Mouse (Mus musculus) hindbrain, embryonic 10.5 days (tissue): ENCODE results near the gene Trim24. TPM values are rescaled to one million over a fixed set of nuclear protein-coding genes. Genes with fewer than 3 reads are reported as not detected.
A peak's percentile ranks its signal among the peaks of the same experiment; 100 is the strongest.

Experiments used
- DNase-seq: peaks from one replicate; pipeline ENCODE4 v3.0.0-alpha.2; 2017; ENCODE audit warnings: low spot score
- H3K27ac ChIP-seq: fragments of 300-500 bp; sonication (generic); 2 replicates; pipeline ENCODE4 v1.5.1; 2016; ENCODE audit warnings: mild to moderate bottlenecking, moderate library complexity
- H3K27me3 ChIP-seq: fragments of 300-500 bp; sonication (generic); 2 replicates; pipeline ENCODE4 v1.6.1; 2016; ENCODE audit warnings: mild to moderate bottlenecking; ENCODE audit not compliant: poor library complexity, insufficient read depth, severe bottlenecking
- H3K36me3 ChIP-seq: fragments of 300-500 bp; sonication (generic); 2 replicates; pipeline ENCODE4 v1.6.1; 2016; ENCODE audit warnings: mild to moderate bottlenecking, moderate library complexity
- H3K4me1 ChIP-seq: fragments of 300-500 bp; sonication (generic); replicated peaks from 2 replicates; pipeline ENCODE4 v1.6.1; 2016; ENCODE audit warnings: mild to moderate bottlenecking
- H3K4me3 ChIP-seq: fragments of 300-500 bp; sonication (generic); 2 replicates; pipeline ENCODE4 v1.5.1; 2016; ENCODE audit warnings: mild to moderate bottlenecking, moderate library complexity
- H3K9me3 ChIP-seq: fragments of 300-500 bp; sonication (generic); 2 replicates; pipeline ENCODE4 v1.6.1; 2016; ENCODE audit warnings: mild to moderate bottlenecking, moderate library complexity
- WGBS: fragments of 180-500 bp; shearing (Covaris S2); methylation state at CpG from one replicate; pipeline ENCODE4 v1.1.7; 2016; 5-methylcytosine and 5-hydroxymethylcytosine counted together
- polyA plus RNA-seq: library from polyadenylated mRNA; unstranded; fragments of >200 nt; fragmentation: Nextera tagmentation; extraction: Ambion mirVana; gene quantifications from 2 replicates; pipeline ENCODE4 v1.2.1, GENCODE M21; 2016

The Trim24 gene
- polyA plus RNA-seq, 1 experiment from 2014 or later, result 22.5 TPM

GRCm38 (mm10) chr6:38007459-38007858, 136.8 kb downstream of the Trim24 start:
- Histone ChIP-seq H3K9me3 (no peaks in the 10 kb centered on the region), H3K36me3 (no peaks in the 10 kb centered on the region), H3K27me3 (no peaks in the 10 kb centered on the region), H3K4me3 (no peak overlapping the region), H3K4me1 (0 out of 2 replicates have a peak, but pooled peaks cover 3% of the 10 kb centered on the region), H3K27ac (no peak overlapping the region)
- peak; percentile 48 for DNase-seq
- WGBS, result 11% methylated on average over 6 of the region's 6 CpGs

GRCm38 (mm10) chr6:38012829-38013228, 142.2 kb downstream of the Trim24 start:
- Histone ChIP-seq H3K27me3 (no peaks in the 10 kb centered on the region), H3K36me3 (no peaks in the 10 kb centered on the region), H3K4me3 (no peak overlapping the region), H3K9me3 (no peaks in the 10 kb centered on the region), H3K4me1 (0 out of 2 replicates have a peak, but pooled peaks cover 7% of the 10 kb centered on the region), H3K27ac (no peak overlapping the region)
- WGBS, result 85% methylated on average over 2 of the region's 2 CpGs
- no peak for DNase-seq

Other genes starting within 250 kb of the Trim24 start
- 3.9 and 4.9 TPM in 2 replicates for gene Svopl, start 176.2 kb downstream of the Trim24 start, polyA plus RNA-seq
- gene Tmem213, start 238.4 kb downstream of the Trim24 start, polyA plus RNA-seq, result not detected in 2 replicates